Mouse (Mus musculus) liver, embryonic 14.5 days (tissue): Measurements from ENCODE around the gene Khdrbs1.

Experiments used
- CTCF ChIP-seq: IDR thresholded peaks from 2 replicates; pipeline ENCODE4 v1.5.1; 2016; ENCODE audit warnings: antibody characterized with exemption, low read depth, control low read depth
- EP300 ChIP-seq: IDR thresholded peaks from 2 replicates; pipeline ENCODE4 v1.6.1; 2016; ENCODE audit warnings: antibody characterized with exemption, low read depth

GRCm38 (mm10) chr4:129739111-129739645 is 2.9 kb downstream of the Khdrbs1 start:
- TF ChIP-seq CTCF (no peak), EP300 (no peak)
